Mouse (Mus musculus): Measurements from ENCODE around the gene Meis1. TPM values are rescaled to one million over a fixed set of nuclear protein-coding genes. Genes with fewer than 3 reads are reported as not detected.

Meis1 gene
- polyA plus RNA-seq, 1 experiment from 2014 or later = 41.4 TPM

GRCm38 (mm10) chr11:18872118-18872751, 146.6 kb downstream of the Meis1 start:
- Histone ChIP-seq H3K9me3 (ENCODE audit: control insufficient read depth, low read length) (no peaks in the 10 kb centered on the region), H3K27me3 (replicated peaks; ENCODE audit: control insufficient read depth, insufficient read depth, low read length) (peaks cover 39% of the 10 kb centered on the region), H3K27ac (ENCODE audit: low read length) (no peak overlapping the region), H3K4me3 (replicated peaks; ENCODE audit: low read length) (no peak overlapping the region; the same call in 1 of the 2 replicates), H3K9ac (replicated peaks; ENCODE audit: low read depth, low read length) (no peak overlapping the region), H3K4me2 (ENCODE audit: low read length) (no peak overlapping the region; the same call in 1 of the 2 replicates), H3K36me3 (ENCODE audit: control insufficient read depth, insufficient read depth) (no peaks in the 10 kb centered on the region), H3K4me1 (replicated peaks; ENCODE audit: control insufficient read depth, insufficient read depth, low read length) (peaks cover 23% of the 10 kb centered on the region)
- 5% methylated on average over 12 of the region's 12 CpGs for WGBS
- ATAC-seq = no peak

DNA sequence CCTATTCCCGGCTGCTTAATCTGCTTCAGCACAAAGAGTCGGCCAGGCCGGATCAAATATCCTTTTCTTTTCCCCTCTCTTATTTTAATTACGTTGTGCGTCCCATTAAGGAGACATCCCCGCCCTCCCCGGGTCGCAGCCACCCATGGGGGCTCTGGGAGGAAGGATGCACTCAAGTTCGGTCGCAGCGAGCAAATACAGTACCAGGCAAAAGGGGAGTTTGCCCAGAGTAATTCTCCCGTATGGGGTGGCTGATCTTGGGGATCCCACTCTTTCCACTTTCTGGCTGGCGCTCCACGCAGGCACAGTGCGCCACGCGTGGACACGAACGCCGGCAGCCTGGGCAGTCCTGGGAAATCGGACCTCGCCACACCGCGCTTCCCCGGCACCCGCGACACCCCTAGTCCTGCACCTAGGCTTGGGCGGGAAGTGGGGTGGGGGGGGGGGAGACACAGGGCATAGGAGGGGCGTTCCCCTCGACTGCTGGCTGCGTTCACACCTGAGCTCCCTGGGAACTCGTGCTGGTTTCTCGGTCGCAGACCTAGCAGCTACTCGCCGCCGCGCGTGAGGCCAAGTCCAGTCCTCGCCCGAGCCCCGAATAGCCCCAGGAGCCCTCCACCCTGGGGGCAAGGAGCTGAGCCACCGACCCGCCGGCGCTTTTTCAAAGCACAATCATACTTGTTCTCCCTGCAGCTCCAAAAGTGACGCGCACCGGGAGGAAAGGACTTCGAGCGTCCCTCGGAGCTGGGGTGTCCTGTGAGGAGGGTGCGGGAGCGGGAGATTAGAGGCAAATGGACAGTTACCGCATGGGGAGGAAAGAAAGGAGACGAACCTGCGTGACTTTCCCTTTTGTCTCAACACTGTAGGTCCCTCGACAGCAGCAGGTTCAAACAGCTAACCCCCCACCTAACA, 147.4 kb downstream of the Meis1 start:
- Histone ChIP-seq H3K4me1 (replicated peaks; ENCODE audit: control insufficient read depth, insufficient read depth, low read length) (peaks cover 17% of the 10 kb centered on the region), H3K36me3 (ENCODE audit: control insufficient read depth, insufficient read depth) (no peaks in the 10 kb centered on the region), H3K27me3 (replicated peaks; ENCODE audit: control insufficient read depth, insufficient read depth, low read length) (peaks cover 39% of the 10 kb centered on the region), H3K4me2 (ENCODE audit: low read length) (peak overlapping the region; percentile 48), H3K9me3 (ENCODE audit: control insufficient read depth, low read length) (no peaks in the 10 kb centered on the region), H3K4me3 (replicated peaks; ENCODE audit: low read length) (peak overlapping the region; percentile 26), H3K27ac (ENCODE audit: low read length) (no peak overlapping the region), H3K9ac (replicated peaks; ENCODE audit: low read depth, low read length) (0 out of 2 replicates have a peak overlapping the region, but pooled peaks have one; percentile 22)
- under 1% methylated on average over 57 of the region's 58 CpGs for WGBS
- ATAC-seq = peak; percentile 41

DNA sequence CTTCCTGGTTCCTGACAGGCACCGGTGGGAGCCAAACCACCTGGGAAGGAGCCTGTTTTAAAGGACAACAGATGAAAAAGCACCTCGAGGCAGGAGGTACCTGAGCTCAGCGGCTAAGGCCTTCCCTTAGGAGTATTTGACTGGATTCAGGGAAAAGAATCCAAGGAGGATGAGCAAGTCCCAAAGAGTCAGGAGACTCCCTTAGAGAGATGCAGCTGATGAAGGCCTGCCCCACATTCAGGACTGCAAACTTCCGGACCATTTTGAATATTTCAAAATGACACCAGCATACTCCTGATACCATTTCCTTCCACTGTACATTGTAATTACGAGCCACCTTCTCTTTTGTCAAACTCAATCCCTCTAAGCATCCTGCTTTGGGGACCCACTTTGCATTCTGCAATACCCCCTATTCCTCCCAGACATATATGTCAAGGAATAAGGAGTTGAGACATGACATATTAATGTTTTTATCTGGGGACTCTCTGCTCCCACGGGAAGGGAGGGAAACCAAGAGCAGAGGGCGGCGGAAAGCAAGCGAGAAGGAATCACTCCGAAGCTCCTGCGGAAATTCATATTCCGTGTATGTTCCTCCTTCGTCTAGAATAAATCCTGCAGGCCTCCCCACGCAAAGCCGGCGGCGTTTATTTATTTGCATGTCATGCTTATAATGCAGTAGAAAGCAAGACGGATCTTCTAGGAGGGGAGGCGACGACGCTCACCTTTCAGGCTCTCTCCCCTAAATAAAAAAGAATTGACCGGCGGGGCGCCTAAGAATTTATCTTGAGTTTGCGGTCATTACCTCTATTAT, 148.5 kb downstream of the Meis1 start:
- no peaks in the 10 kb centered on the region for H3K9me3 ChIP-seq (ENCODE audit: control insufficient read depth, low read length)
- 4% methylated on average over 25 of the region's 25 CpGs for WGBS
- no peaks in the 10 kb centered on the region for H3K36me3 ChIP-seq (ENCODE audit: control insufficient read depth, insufficient read depth)
- peaks cover 17% of the 10 kb centered on the region for H3K4me1 ChIP-seq (replicated peaks; ENCODE audit: control insufficient read depth, insufficient read depth, low read length)
- H3K4me3 ChIP-seq (replicated peaks; ENCODE audit: low read length) = no peak overlapping the region
- no peak overlapping the region for H3K27ac ChIP-seq (ENCODE audit: low read length)
- no peak overlapping the region for H3K9ac ChIP-seq (replicated peaks; ENCODE audit: low read depth, low read length)
- H3K27me3 ChIP-seq (replicated peaks; ENCODE audit: control insufficient read depth, insufficient read depth, low read length) = peaks cover 32% of the 10 kb centered on the region
- no peak overlapping the region for H3K4me2 ChIP-seq (ENCODE audit: low read length)
- ATAC-seq = no peak

DNA sequence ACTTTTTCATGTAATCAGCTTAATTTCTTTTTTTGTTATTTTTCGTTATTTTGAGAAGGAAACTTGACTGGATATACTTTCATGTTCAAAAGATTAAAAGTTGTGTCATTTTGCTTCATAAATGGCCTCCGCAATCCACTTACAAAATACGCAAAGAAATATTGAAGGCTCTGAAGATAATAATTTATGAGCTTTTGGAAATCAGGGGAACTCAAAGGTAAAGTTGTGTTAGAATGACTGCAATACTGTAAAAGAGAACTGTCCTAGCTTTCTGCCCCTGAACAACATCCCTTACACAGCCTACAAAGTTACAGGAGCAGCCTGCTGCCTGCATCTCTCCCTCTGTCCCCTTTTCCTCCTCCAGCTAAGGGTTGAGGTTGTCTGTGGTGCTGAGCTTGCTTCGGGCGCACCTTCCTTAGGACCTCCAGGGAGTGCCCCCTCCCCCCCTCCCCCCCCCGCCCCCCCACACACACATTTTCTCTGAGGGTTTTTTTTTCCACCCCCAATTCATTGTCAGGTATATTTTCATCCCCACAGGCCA, 149.3 kb downstream of the Meis1 start:
- Histone ChIP-seq H3K4me3 (replicated peaks; ENCODE audit: low read length) (no peak overlapping the region), H3K9me3 (ENCODE audit: control insufficient read depth, low read length) (no peaks in the 10 kb centered on the region), H3K9ac (replicated peaks; ENCODE audit: low read depth, low read length) (no peak overlapping the region), H3K27ac (ENCODE audit: low read length) (no peak overlapping the region), H3K4me2 (ENCODE audit: low read length) (no peak overlapping the region), H3K36me3 (ENCODE audit: control insufficient read depth, insufficient read depth) (no peaks in the 10 kb centered on the region), H3K27me3 (replicated peaks; ENCODE audit: control insufficient read depth, insufficient read depth, low read length) (peaks cover 27% of the 10 kb centered on the region), H3K4me1 (replicated peaks; ENCODE audit: control insufficient read depth, insufficient read depth, low read length) (peaks cover 10% of the 10 kb centered on the region)
- no peak for ATAC-seq
- WGBS = 20% methylated on average over 5 of the region's 6 CpGs

- Histone ChIP-seq H3K27me3 (replicated peaks; ENCODE audit: control insufficient read depth, insufficient read depth, low read length) (peaks cover 27% of the 10 kb centered on the region), H3K4me2 (ENCODE audit: low read length) (no peak overlapping the region), H3K9ac (replicated peaks; ENCODE audit: low read depth, low read length) (no peak overlapping the region), H3K27ac (ENCODE audit: low read length) (no peak overlapping the region), H3K36me3 (ENCODE audit: control insufficient read depth, insufficient read depth) (no peaks in the 10 kb centered on the region), H3K4me3 (replicated peaks; ENCODE audit: low read length) (no peak overlapping the region), H3K9me3 (ENCODE audit: control insufficient read depth, low read length) (no peaks in the 10 kb centered on the region), H3K4me1 (replicated peaks; ENCODE audit: control insufficient read depth, insufficient read depth, low read length) (peaks cover 9% of the 10 kb centered on the region)
- no peak for ATAC-seq
- WGBS = 31% methylated on average over 2 of the region's 2 CpGs
Observed at GRCm38 (mm10) chr11:18867665-18868064, 151.1 kb downstream of the Meis1 start.

DNA sequence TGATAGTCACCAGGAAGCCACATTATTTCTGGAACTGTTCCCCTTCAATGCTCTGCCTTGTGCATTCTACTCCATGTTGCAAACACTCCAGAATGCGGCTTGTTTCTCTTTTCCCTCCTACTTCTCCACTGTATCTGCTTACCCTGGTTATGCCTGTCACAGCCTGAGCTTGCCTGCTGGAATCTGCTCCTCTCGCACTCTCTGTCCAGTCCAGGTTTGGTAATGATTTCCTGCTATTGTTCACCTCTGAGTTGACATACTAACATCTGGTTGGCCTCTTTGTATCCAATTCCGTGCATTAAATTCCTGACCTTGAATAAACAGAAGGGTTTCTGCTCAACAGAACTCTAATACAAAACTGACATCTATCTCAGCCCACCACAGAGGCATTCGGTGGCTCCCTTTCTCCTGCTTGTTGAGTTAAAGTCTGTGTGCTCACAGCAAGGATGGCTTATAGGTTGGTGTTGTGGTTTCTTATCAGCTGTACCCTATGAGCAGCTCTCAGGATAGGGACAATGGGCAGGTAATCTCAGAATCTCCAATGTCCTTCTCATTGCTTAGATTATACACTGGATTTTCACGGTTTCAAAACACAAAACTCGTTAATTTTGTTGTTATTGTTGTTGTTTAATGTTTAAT, 152.5 kb downstream of the Meis1 start:
- WGBS = 70% methylated on average over 6 of the region's 6 CpGs
- Histone ChIP-seq H3K27ac (ENCODE audit: low read length) (no peak overlapping the region), H3K27me3 (replicated peaks; ENCODE audit: control insufficient read depth, insufficient read depth, low read length) (peaks cover 21% of the 10 kb centered on the region), H3K4me2 (ENCODE audit: low read length) (no peak overlapping the region), H3K4me1 (replicated peaks; ENCODE audit: control insufficient read depth, insufficient read depth, low read length) (peaks cover 4% of the 10 kb centered on the region), H3K36me3 (ENCODE audit: control insufficient read depth, insufficient read depth) (no peaks in the 10 kb centered on the region), H3K9me3 (ENCODE audit: control insufficient read depth, low read length) (no peaks in the 10 kb centered on the region), H3K4me3 (replicated peaks; ENCODE audit: low read length) (no peak overlapping the region), H3K9ac (replicated peaks; ENCODE audit: low read depth, low read length) (no peak overlapping the region)
- ATAC-seq = no peak

DNA sequence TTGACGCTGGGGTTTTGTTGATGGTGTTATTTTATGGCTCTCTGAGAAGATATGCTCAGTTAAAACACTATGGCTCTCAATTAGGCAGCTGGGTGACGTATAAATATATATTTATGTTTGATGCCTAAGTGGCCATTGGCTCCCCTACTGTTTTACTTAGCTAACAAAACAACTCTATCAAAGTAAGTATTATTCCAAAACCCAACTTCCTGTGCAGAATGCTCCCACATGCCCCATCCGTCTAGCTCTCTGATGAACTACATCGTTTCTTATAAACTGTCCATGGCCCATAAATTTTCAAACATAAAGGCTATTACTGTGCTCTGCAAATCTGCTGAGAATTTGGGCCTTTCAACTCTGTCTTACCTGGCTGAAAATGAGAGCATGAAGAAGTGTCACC, 168.0 kb downstream of the Meis1 start:
- no peak overlapping the region for H3K27ac ChIP-seq (ENCODE audit: low read length)
- H3K9me3 ChIP-seq (ENCODE audit: control insufficient read depth, low read length) = no peaks in the 10 kb centered on the region
- H3K36me3 ChIP-seq (ENCODE audit: control insufficient read depth, insufficient read depth) = no peaks in the 10 kb centered on the region
- no peaks in the 10 kb centered on the region for H3K27me3 ChIP-seq (replicated peaks; ENCODE audit: control insufficient read depth, insufficient read depth, low read length)
- H3K4me1 ChIP-seq (replicated peaks; ENCODE audit: control insufficient read depth, insufficient read depth, low read length) = no peaks in the 10 kb centered on the region
- no peak overlapping the region for H3K4me2 ChIP-seq (ENCODE audit: low read length)
- H3K4me3 ChIP-seq (replicated peaks; ENCODE audit: low read length) = no peak overlapping the region
- no peak overlapping the region for H3K9ac ChIP-seq (replicated peaks; ENCODE audit: low read depth, low read length)
- WGBS = 86% methylated on average over 4 of the region's 4 CpGs
- ATAC-seq = no peak

DNA sequence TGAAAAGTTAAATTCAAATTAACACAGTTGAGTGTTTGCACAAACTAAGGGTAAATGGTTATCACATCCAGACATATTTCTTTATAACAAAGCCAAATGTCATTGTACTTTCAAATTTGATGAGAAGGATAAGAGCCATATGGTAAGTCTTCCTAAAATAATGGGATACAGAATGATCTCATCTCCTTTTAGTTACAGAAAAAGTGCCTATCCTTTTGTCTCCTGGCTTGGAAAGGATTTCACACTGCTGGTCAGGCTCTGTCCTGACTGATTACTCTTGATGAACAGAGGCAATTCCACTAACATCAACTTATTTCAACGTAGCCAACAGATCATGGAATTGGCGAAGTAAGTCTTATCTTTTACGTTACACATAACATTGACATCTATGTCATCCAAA, 171.1 kb downstream of the Meis1 start:
- Histone ChIP-seq H3K27ac (ENCODE audit: low read length) (no peak overlapping the region), H3K4me2 (ENCODE audit: low read length) (no peak overlapping the region), H3K4me1 (replicated peaks; ENCODE audit: control insufficient read depth, insufficient read depth, low read length) (no peaks in the 10 kb centered on the region), H3K9ac (replicated peaks; ENCODE audit: low read depth, low read length) (no peak overlapping the region), H3K4me3 (replicated peaks; ENCODE audit: low read length) (no peak overlapping the region), H3K9me3 (ENCODE audit: control insufficient read depth, low read length) (no peaks in the 10 kb centered on the region), H3K27me3 (replicated peaks; ENCODE audit: control insufficient read depth, insufficient read depth, low read length) (no peaks in the 10 kb centered on the region), H3K36me3 (ENCODE audit: control insufficient read depth, insufficient read depth) (no peaks in the 10 kb centered on the region)
- WGBS = 93% methylated on average over 3 of the region's 3 CpGs
- no peak for ATAC-seq
